Mouse (Mus musculus): ENCODE results near the gene Fam213a. TPM values are rescaled to one million over a fixed set of nuclear protein-coding genes. Genes with fewer than 3 reads are reported as not detected.

The Fam213a gene
- polyA plus RNA-seq, 1 experiment from 2014 or later, result 81.6 TPM

DNA sequence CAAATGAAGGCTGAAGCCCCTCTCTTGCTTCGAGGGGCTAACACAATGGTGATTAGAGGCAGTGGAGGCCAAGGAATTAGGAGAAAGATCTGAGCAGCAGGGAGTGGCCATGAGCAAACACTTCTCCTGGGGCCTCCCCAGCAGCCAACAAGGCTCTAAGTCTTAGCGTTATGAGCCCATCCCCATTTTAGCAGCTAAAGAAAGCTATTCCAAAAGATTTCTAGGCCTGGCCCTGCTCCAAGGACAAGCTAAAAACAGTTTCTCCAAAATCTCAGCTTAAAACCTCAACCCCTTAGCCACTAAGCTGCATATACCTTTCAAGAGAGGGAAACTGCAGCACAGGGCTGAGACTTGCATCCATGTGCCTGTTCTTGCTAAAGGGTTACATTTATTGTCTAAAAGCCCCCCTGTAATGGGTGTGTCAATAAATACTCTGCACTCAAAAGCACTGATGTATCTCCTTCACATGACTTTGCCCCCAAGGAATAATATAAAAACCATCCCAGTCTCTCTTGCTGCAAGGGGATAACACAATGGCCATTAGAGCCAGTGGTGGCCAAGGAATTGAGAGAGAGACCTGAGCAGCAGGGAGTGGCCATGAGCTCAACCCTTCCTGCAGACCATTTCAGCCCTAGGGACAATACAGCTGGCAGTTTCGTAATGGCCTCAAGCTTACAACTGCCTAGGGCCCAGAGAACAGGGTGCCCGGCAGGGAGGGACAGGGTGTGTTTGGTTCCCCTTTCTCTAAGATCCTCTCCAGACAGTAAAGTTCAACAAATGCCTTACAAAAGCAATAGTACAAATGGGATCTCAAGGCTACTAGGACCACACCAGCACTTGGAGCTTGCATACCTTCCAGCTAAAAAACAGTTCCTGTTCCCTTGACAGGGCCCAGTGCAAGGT is 55.3 kb downstream of the Fam213a start:
- no peak for ATAC-seq (ENCODE audit: low FRiP score)
- no peaks in the 10 kb centered on the region for H3K27me3 ChIP-seq
- no peaks in the 10 kb centered on the region for H3K9me3 ChIP-seq
- no peak overlapping the region for H3K9ac ChIP-seq
- H3K4me2 ChIP-seq, result peak overlapping the region; percentile 3; the same call in 1 of the 2 replicates
- peaks cover 89% of the 10 kb centered on the region for H3K4me1 ChIP-seq (replicated peaks)
- 21% methylated on average over 4 of the region's 4 CpGs for WGBS
- no peak overlapping the region for H3K4me3 ChIP-seq
- H3K36me3 ChIP-seq, result no peaks in the 10 kb centered on the region
- H3K27ac ChIP-seq, result peak overlapping the region; percentile 99

DNA sequence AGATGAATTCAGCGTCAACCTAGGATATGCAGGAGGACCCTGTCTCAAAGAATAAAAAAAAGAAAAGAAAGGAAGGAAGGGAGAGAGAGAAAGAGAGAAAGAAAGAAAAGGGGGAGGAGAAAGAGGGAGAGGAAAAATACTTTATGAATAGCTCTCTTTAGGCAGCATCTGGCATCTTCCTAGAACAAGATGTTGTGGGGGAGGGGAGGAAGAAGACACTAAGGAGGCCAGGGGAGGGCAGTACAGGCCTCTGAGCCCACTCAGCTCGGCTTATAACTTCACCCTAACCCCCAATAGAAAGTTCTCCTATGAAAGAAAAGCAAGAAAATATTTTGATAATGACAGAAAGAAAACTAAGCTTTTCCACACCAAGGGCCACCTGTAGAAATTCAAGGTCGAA is 56.0 kb downstream of the Fam213a start:
- Histone ChIP-seq H3K4me3 (no peak overlapping the region), H3K27ac (peak overlapping the region; percentile 99), H3K36me3 (no peaks in the 10 kb centered on the region), H3K9me3 (no peaks in the 10 kb centered on the region), H3K9ac (no peak overlapping the region), H3K4me1 (replicated peaks) (peaks cover 89% of the 10 kb centered on the region), H3K27me3 (no peaks in the 10 kb centered on the region), H3K4me2 (peak overlapping the region; percentile 3; the same call in 1 of the 2 replicates)
- WGBS, result 42% methylated on average over 3 of the region's 3 CpGs
- ATAC-seq (ENCODE audit: low FRiP score), result no peak

DNA sequence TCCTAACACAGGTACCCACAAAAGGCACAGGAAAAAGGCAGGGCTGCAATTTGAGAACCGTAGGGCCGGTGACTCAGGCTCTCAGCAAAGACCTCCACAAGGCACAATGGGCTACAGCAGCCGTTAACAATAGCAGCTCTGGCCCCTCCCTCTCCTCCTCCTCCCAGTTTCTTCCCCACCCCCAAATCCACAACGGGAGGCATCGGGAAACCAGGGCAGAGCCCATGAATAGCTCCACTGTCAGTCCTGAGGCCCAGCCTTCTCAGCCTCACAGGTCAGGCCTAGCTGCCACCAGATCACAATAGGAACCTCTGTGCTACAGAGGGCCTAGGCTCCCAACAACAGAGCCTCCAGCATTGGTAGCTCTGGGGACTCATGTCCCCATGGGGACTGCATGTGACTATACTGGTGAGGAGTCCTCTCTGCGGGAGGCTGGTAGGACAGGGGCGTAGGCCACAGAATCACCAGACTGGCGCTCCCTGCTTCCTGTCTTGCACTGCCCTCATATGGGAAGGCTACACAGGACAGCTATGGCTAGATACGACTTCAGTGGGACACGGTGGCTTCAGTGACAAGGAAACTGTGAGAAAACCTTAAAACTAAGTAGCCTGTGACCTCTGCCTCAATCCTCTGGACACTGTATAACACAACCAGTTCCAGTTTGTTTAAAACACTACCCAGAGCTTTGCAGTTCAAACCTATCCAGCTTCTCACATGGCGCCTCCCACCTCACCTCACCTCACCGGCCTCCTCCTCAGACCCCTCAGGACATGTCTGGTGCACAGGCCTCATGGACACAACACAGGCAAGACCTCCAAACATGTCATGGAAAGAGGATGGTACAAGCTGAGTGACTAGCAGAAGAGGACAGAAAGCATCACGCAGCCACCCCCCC is 57.1 kb downstream of the Fam213a start:
- no peaks in the 10 kb centered on the region for H3K36me3 ChIP-seq
- WGBS, result 19% methylated on average over 13 of the region's 13 CpGs
- no peaks in the 10 kb centered on the region for H3K9me3 ChIP-seq
- peaks cover 85% of the 10 kb centered on the region for H3K4me1 ChIP-seq (replicated peaks)
- H3K9ac ChIP-seq, result peak overlapping the region; percentile 71
- peak overlapping the region; percentile 46 for H3K4me2 ChIP-seq
- H3K27ac ChIP-seq, result peak overlapping the region; percentile 99
- peak; percentile 90 for ATAC-seq (ENCODE audit: low FRiP score)
- H3K27me3 ChIP-seq, result no peaks in the 10 kb centered on the region
- no peak overlapping the region for H3K4me3 ChIP-seq

DNA sequence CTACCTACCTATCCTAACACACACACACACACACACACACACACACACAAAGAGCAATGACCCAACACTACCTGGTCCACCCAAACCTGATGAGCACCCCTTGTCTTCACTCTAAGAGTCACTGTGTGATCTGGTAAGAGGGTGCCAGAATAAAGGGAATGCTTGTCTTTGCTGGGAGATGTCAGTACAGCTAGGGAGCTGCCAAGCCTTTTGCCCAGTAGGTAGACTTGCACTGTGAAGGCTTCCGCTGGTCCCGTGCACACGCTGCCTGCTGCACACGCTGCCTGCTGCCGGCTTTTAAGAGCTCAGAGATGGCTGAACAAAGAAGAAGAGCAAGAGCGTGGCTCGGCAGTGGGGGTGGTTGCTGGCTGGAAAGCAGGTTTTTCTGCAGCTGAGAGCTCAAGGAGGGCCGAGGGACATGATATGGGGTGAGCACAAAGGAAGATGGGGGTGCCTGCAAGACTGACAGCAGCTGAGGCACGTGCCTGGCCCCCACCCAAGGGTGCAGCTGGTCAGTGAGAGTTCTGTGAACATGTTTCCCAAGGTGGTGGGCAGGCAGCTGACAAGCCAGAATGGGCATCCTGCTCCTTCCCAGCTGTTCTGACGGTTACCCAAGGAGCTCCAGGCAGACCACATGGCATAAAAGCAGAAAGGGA is 57.9 kb downstream of the Fam213a start:
- Histone ChIP-seq H3K9me3 (no peaks in the 10 kb centered on the region), H3K36me3 (no peaks in the 10 kb centered on the region), H3K4me2 (peak overlapping the region; percentile 46), H3K4me1 (replicated peaks) (peaks cover 86% of the 10 kb centered on the region), H3K4me3 (no peak overlapping the region), H3K27ac (peak overlapping the region; percentile 99), H3K27me3 (no peaks in the 10 kb centered on the region), H3K9ac (peak overlapping the region; percentile 71)
- ATAC-seq (ENCODE audit: low FRiP score), result peak; percentile 71
- 4% methylated on average over 10 of the region's 10 CpGs for WGBS

DNA sequence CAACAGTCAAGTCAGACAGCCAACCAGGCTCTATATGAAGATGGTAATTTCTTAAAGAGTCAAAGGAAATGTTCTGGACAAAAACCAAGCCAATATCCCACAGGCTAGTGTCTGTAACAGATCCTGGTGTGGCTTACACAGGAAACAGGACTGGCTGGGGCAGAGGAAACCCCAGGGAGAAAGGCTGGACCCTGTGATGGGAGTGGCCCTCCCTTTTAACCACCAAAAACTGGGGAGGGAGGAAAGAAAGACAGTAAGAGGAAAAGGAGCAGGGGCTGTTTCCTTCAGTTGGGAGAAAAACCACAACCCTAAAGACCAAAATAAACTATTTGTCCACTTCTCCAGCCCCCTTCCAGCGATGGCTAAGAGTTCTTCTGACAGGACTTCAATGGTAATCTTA is 58.4 kb downstream of the Fam213a start:
- peak overlapping the region; percentile 46; the same call in 1 of the 2 replicates for H3K4me2 ChIP-seq
- WGBS, result 55% methylated on average over 1 of the region's 1 CpGs
- no peaks in the 10 kb centered on the region for H3K27me3 ChIP-seq
- peaks cover 88% of the 10 kb centered on the region for H3K4me1 ChIP-seq (replicated peaks)
- no peaks in the 10 kb centered on the region for H3K9me3 ChIP-seq
- 0 out of 2 replicates have a peak overlapping the region, but pooled peaks have one; percentile 71 for H3K9ac ChIP-seq
- peak overlapping the region; percentile 99 for H3K27ac ChIP-seq
- no peaks in the 10 kb centered on the region for H3K36me3 ChIP-seq
- no peak for ATAC-seq (ENCODE audit: low FRiP score)
- H3K4me3 ChIP-seq, result no peak overlapping the region

DNA sequence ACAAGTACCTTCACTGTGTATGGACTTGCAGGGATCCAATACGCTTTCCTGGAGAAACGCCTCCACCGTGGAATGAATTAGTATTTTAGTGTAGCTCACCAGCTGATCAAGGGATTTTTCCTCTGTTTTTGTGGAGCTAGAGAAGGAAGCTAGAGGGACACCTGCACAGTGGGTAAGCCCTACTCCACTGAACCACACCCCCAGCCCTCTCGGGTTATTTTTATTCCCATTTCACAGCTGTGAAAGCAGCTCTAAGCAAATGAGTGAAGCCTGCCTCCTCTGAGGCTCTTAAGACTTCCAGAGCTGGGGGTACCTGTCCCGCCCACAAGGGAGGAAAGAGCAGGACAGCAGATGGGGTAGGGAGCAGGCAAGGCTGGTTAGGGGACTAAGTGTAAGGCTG is 60.2 kb downstream of the Fam213a start:
- Histone ChIP-seq H3K4me3 (no peak overlapping the region), H3K4me1 (replicated peaks) (peaks cover 88% of the 10 kb centered on the region), H3K36me3 (no peaks in the 10 kb centered on the region), H3K9me3 (no peaks in the 10 kb centered on the region), H3K9ac (no peak overlapping the region), H3K4me2 (no peak overlapping the region), H3K27me3 (no peaks in the 10 kb centered on the region), H3K27ac (peak overlapping the region; percentile 58; the same call in 1 of the 2 replicates)
- WGBS, result 78% methylated on average over 5 of the region's 5 CpGs
- no peak for ATAC-seq (ENCODE audit: low FRiP score)

DNA sequence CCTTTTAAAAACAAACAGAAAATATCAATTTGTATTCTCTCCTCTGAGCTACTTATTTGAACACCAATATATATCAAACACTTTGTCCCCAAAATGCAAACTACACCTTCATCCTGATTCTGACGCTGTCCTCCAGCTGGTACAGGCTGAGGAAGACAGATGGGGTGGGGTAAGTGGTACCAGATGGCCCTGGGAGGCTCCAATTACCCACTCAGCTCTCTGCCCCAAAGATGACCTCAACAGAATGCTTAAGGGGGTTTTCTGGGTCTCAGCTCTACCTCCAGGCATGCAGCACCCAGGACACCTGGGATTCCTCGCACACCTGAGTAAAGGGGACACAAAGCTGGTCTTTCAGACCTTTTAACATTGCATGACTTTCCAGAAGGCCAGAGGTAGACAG is 60.9 kb downstream of the Fam213a start:
- no peak overlapping the region for H3K4me2 ChIP-seq
- peak overlapping the region; percentile 58; the same call in 1 of the 2 replicates for H3K27ac ChIP-seq
- no peaks in the 10 kb centered on the region for H3K27me3 ChIP-seq
- no peak overlapping the region for H3K9ac ChIP-seq
- no peaks in the 10 kb centered on the region for H3K9me3 ChIP-seq
- no peak for ATAC-seq (ENCODE audit: low FRiP score)
- no peak overlapping the region for H3K4me3 ChIP-seq
- peaks cover 83% of the 10 kb centered on the region for H3K4me1 ChIP-seq (replicated peaks)
- 48% methylated on average over 2 of the region's 2 CpGs for WGBS
- no peaks in the 10 kb centered on the region for H3K36me3 ChIP-seq

DNA sequence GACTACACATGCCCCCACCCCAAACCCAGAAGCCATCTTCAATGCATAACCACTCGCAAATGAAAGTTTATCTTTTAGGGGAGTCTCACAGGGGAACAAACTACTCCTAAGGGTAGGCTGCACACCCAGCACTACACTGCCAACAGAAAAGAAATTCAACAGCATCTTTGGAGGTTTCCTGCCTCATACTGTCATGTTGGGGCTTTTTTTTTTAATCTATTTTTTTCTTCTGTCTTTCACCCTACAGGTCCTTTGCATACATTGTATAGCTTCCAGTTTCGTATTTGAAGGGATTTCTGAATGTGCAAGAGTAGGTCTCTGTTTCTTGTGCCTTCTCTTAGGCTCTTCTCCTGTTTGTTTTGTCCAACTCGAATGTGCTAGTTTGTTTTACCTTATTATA is 61.3 kb downstream of the Fam213a start:
- Histone ChIP-seq H3K27me3 (no peaks in the 10 kb centered on the region), H3K36me3 (no peaks in the 10 kb centered on the region), H3K4me2 (no peak overlapping the region), H3K4me3 (no peak overlapping the region), H3K27ac (peak overlapping the region; percentile 9; the same call in 1 of the 2 replicates), H3K9ac (no peak overlapping the region), H3K4me1 (replicated peaks) (peaks cover 79% of the 10 kb centered on the region), H3K9me3 (no peaks in the 10 kb centered on the region)
- WGBS, result 87% methylated on average over 3 of the region's 3 CpGs
- no peak for ATAC-seq (ENCODE audit: low FRiP score)

DNA sequence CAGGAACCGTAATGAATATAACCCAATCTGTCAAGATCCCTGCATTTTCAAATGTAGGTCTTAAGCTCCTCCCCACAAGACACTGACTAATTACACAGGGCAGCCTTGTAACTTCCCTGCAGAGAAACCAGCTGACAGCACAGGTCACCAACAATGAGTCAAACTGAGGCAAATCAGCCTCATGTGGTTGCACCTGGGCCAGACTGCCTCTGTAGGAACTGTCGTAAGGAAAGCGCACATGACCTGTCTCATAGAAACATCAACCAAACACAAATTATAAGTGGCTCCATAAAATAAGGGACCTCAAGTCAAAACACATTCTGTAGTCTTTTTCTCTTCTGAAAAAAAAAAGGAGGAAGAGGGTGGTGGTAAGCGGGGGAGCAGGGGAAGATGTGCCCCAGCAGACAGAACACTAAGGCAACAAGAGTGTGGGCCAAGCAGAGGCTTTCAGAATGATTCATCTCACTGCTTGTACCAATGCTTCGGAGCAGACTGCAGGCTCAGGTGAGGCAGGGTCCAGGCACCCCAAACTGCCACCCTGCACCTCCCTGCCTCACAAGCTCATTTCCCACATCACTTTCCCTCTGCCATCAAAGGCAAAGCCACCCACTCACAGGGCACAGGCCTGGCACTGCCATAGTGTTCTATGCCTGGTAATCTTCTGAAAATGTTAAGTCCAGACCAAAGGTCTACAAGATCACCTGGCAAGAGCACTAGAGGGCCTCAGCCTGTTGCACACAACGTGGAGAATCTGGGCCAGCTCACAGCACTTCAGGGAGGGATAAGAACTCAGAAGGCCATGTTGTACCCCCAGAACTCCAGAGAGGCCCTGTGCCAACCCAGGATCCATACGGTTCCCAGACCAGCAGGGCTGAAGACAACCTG is 63.6 kb downstream of the Fam213a start:
- Histone ChIP-seq H3K27ac (peak overlapping the region; percentile 69), H3K4me3 (no peak overlapping the region), H3K4me1 (replicated peaks) (peaks cover 56% of the 10 kb centered on the region), H3K9me3 (no peaks in the 10 kb centered on the region), H3K9ac (no peak overlapping the region), H3K36me3 (peaks cover 14% of the 10 kb centered on the region; the same call in 1 of the 2 replicates), H3K4me2 (no peak overlapping the region), H3K27me3 (no peaks in the 10 kb centered on the region)
- ATAC-seq (ENCODE audit: low FRiP score), result no peak
- WGBS, result 75% methylated on average over 7 of the region's 7 CpGs

DNA sequence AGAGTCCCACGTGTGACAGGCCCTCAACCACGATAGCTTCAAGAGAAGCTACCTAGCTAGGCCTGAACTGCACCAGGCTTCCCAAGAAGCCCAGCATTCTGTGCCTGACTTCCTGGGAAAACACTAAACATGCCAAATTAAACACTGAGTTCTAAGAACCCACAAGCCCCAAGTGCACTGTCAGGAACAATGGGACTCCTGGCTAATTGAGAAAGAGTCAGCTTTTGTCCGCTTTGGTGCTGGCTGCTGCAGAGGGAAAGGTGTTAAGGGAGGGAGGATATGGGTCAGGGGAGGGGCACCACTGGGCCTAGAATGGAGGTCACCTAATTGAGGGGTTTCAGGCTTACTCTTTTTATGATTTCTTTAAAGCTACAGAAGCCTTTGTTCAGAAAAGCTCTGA is 64.5 kb downstream of the Fam213a start:
- Histone ChIP-seq H3K27ac (peak overlapping the region; percentile 69), H3K9ac (no peak overlapping the region), H3K36me3 (peaks cover 18% of the 10 kb centered on the region; the same call in 1 of the 2 replicates), H3K9me3 (no peaks in the 10 kb centered on the region), H3K4me1 (replicated peaks) (peaks cover 47% of the 10 kb centered on the region), H3K27me3 (no peaks in the 10 kb centered on the region), H3K4me2 (no peak overlapping the region), H3K4me3 (no peak overlapping the region)
- WGBS, result 49% methylated on average over 3 of the region's 3 CpGs
- no peak for ATAC-seq (ENCODE audit: low FRiP score)

DNA sequence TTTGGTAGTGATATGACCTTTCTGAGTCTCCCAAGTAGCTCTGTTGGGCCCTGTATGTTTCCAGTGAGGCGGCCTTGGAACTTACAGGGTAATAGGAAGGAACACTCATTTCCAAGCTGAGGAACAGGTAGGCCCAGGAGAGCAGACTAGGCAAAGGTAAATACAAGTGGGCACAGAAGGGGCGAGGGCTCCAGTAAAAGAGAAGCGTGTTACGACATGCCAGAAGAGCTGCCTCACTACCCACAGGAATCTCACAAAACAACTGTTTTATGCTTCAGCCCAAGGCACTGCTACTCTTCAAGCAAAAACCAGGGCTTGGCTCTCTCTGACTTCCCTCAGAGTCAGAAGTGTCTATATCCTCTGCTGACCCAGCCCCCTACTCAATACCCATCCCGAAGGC is 65.1 kb downstream of the Fam213a start:
- ATAC-seq (ENCODE audit: low FRiP score), result no peak
- peak overlapping the region; percentile 69; the same call in 1 of the 2 replicates for H3K27ac ChIP-seq
- H3K4me1 ChIP-seq (replicated peaks), result peaks cover 41% of the 10 kb centered on the region

More for the DNA sequence above, 65.1 kb downstream of the Fam213a start:
- no peaks in the 10 kb centered on the region for H3K9me3 ChIP-seq
- H3K9ac ChIP-seq, result no peak overlapping the region
- 91% methylated on average over 5 of the region's 5 CpGs for WGBS
- H3K4me3 ChIP-seq, result no peak overlapping the region
- H3K27me3 ChIP-seq, result no peaks in the 10 kb centered on the region
- peaks cover 18% of the 10 kb centered on the region; the same call in 1 of the 2 replicates for H3K36me3 ChIP-seq
- no peak overlapping the region for H3K4me2 ChIP-seq

Measured in hindbrain, embryonic 13.5 days (tissue).